Mouse (Mus musculus) stomach, postnatal 0 days (tissue): Measurements from ENCODE around the gene Lrrc55. TPM values are rescaled to one million over a fixed set of nuclear protein-coding genes. Genes with fewer than 3 reads are reported as not detected.

Experiments used
- ATAC-seq: fragments of 200-750 bp; cut with Nextera tagmentation; 2 replicates; pipeline ENCODE4 v1.8.0; 2017; ENCODE audit not compliant: low FRiP score, low TSS enrichment
- DNase-seq: peaks from one replicate; pipeline ENCODE4 v3.0.0-alpha.2; 2016; ENCODE audit warnings: low spot score
- H3K27ac ChIP-seq: fragments of 300-500 bp; sonication (generic); replicated peaks from 2 replicates; pipeline ENCODE4 v1.5.1; 2014; ENCODE audit warnings: mild to moderate bottlenecking, control low read depth
- H3K27me3 ChIP-seq: fragments of 300-500 bp; sonication (generic); 2 replicates; pipeline ENCODE4 v1.6.1; 2014; ENCODE audit warnings: low read length; ENCODE audit not compliant: control insufficient read depth, insufficient read depth
- H3K36me3 ChIP-seq: fragments of 300-500 bp; sonication (generic); 2 replicates; pipeline ENCODE4 v1.6.1; 2014; ENCODE audit warnings: low read length, mixed read lengths; ENCODE audit not compliant: control insufficient read depth, insufficient read depth
- H3K4me1 ChIP-seq: fragments of 300-500 bp; sonication (generic); replicated peaks from 2 replicates; pipeline ENCODE4 v1.6.1; 2014; ENCODE audit warnings: antibody characterized with exemption; ENCODE audit not compliant: control insufficient read depth, insufficient read depth
- H3K4me2 ChIP-seq: fragments of 300-500 bp; sonication (generic); replicated peaks from 2 replicates; pipeline ENCODE4 v1.6.1; 2014; ENCODE audit warnings: low read depth, mild to moderate bottlenecking, control low read depth, moderate library complexity
- H3K4me3 ChIP-seq: fragments of 300-500 bp; sonication (generic); 2 replicates; pipeline ENCODE4 v1.5.1; 2014; ENCODE audit warnings: low read depth, low read length, control low read depth
- H3K9ac ChIP-seq: fragments of 300-500 bp; sonication (generic); 2 replicates; pipeline ENCODE4 v1.6.1; 2014; ENCODE audit warnings: mild to moderate bottlenecking, low read length, control low read depth, mixed read lengths
- H3K9me3 ChIP-seq: fragments of 300-500 bp; sonication (generic); 2 replicates; pipeline ENCODE4 v1.6.1; 2016; ENCODE audit warnings: low read length; ENCODE audit not compliant: control insufficient read depth
- CTCF ChIP-seq: IDR thresholded peaks from 2 replicates; pipeline ENCODE4 v1.5.1; 2016; ENCODE audit warnings: antibody characterized with exemption, low read depth, mild to moderate bottlenecking, moderate library complexity
- EP300 ChIP-seq: optimal IDR thresholded peaks from 2 replicates; pipeline ENCODE3; 2016; ENCODE audit warnings: antibody characterized with exemption
- WGBS: fragments of 180-500 bp; shearing (Covaris S2); extraction: QIAGEN DNeasy Blood & Tissue Kit; methylation state at CpG from one replicate; pipeline ENCODE4 v1.1.7; 2014; 5-methylcytosine and 5-hydroxymethylcytosine counted together
- polyA plus RNA-seq: library from polyadenylated mRNA; unstranded; fragments of >200 nt; fragmentation: Nextera tagmentation; extraction: Ambion mirVana; gene quantifications from 2 replicates; pipeline ENCODE4 v1.2.1, GENCODE M21; 2015

Gene Lrrc55
- polyA plus RNA-seq, 1 experiment from 2014 or later = 1.1 TPM

DNA sequence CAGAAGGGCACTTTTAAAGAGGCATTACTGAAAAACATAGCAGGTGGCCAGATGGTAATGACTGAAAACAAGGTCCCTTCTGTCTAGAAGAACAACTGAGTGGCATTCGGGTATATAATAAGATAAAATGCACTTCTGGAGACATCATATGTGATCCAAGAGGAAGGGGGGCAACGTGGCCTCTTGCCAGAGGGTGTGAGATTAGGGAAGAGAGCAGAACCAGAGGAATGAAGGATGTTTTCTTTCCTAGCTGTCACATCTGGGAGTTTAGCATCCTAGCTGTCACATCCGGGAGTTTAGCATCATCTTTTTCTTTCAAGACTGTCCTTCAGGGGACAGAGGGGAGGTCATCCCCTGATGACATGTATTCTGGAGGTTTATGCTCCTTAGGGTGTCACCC is 32.6 kb upstream of the Lrrc55 start:
- ATAC-seq = no peak
- H3K9me3 ChIP-seq = no peaks in the 10 kb centered on the region
- H3K4me1 ChIP-seq = no peaks in the 10 kb centered on the region
- no peak overlapping the region for H3K4me3 ChIP-seq
- DNase-seq = no peak
- WGBS = 51% methylated on average over 3 of the region's 3 CpGs
- no peak overlapping the region for H3K27ac ChIP-seq
- H3K4me2 ChIP-seq = no peak overlapping the region
- no peaks in the 10 kb centered on the region for H3K36me3 ChIP-seq
- TF ChIP-seq EP300 = no peak
- TF ChIP-seq CTCF = no peak
- H3K27me3 ChIP-seq = no peaks in the 10 kb centered on the region
- no peak overlapping the region for H3K9ac ChIP-seq

DNA sequence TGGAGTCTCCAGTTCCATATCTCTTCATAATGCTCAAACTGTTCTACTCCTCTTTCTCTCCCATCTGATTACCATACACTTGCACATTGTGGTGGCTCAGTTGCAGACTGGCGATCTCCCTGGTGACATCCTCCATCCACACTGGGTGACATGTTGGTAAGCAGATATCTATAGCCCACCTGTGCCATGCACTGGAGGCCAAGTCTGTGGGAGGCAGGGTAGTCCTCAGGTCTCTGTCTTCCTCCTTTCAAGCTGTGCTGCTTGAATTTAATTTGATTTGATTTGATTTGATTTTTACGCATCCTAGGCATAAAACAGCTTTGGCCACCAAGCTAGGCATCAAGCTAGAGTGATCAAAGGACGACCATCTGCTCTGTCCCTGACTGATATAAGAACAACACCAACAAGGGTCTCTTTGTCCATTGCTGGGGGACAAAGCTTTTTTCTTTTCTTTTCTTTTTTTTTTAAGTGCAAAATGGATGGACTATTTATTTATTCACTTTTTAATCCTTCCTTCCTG is 30.9 kb upstream of the Lrrc55 start:
- H3K27me3 ChIP-seq = no peaks in the 10 kb centered on the region
- no peak overlapping the region for H3K4me2 ChIP-seq
- H3K9me3 ChIP-seq = no peaks in the 10 kb centered on the region
- H3K4me3 ChIP-seq = no peak overlapping the region
- no peaks in the 10 kb centered on the region for H3K36me3 ChIP-seq
- no peak for ATAC-seq
- no peak for DNase-seq
- H3K4me1 ChIP-seq = no peaks in the 10 kb centered on the region
- H3K9ac ChIP-seq = no peak overlapping the region
- 84% methylated on average over 3 of the region's 3 CpGs for WGBS
- TF ChIP-seq CTCF = no peak
- TF ChIP-seq EP300 = no peak
- no peak overlapping the region for H3K27ac ChIP-seq

DNA sequence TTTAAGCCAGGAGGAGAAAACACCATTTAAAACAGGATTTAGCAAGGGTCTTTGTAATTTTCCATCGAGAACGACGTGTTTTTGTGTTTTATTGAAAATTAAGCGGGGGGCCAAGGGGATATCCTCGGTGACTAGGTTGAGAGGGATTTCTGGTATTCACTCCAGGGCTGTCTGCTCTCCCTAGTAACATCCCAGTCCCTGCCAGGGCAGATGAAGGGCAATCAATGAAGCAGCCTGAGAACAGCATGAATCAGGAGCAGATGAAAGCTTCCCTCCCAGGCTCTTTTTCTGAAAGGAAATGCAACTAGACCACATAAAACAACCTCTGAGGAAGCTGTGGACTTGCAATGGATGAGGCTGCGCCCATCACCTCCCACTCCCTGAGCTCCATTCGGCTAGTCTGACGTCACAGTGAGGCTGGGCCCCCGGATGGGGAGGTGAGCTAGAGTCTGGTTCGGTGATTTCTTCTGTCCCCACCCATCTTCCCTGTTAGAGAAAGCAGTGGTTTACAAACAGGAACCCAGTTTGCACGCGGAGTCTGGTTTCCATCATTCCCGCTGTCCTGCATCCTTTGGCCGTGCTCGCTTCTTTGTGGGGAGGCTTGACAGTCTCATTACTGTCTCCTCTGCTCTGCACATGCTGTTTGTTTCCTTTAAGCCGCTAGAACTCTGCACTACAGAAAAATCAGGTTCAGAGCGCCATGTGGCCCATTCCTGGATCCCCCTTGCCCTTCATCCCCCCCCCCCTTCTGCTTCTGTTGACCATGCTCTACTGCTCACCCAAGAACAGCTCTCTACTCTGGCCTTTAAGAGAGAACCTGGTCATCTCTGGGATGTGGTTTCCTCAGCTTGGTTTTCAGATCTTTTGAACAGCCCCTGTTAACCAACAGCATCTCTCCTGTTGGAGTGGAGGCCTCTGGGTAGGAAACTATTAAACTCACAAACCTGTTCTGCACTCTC is 27.5 kb upstream of the Lrrc55 start:
- H3K9me3 ChIP-seq = no peaks in the 10 kb centered on the region
- H3K4me1 ChIP-seq = no peaks in the 10 kb centered on the region
- H3K27me3 ChIP-seq = no peaks in the 10 kb centered on the region
- no peak overlapping the region for H3K4me2 ChIP-seq
- H3K27ac ChIP-seq = no peak overlapping the region
- no peak overlapping the region for H3K9ac ChIP-seq
- no peaks in the 10 kb centered on the region for H3K36me3 ChIP-seq
- DNase-seq (peak; percentile 18), ATAC-seq (no peak)
- 45% methylated on average over 17 of the region's 17 CpGs for WGBS
- TF ChIP-seq CTCF (no peak), EP300 (no peak)
- no peak overlapping the region for H3K4me3 ChIP-seq

DNA sequence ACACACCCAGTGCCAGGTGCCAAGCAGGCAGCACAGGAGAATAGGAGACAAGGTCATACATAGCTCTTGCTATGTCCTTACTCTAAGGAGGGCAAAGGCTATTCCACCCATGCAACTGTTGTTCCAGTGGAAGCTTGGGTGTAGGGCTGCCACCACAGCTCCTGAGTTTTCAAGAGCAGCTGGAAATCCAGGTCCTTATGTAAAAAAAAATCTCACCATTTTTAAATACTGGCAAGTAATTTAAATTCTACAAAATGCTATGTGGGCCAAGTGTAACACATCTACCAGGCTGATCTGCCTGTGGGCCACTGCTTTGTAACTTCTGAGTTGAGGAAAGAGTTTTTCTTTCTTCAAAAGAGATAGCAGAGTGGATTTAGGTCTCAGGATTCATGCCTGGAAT is 19.6 kb upstream of the Lrrc55 start:
- DNase-seq (no peak), ATAC-seq (no peak)
- Histone ChIP-seq H3K4me1 (no peaks in the 10 kb centered on the region), H3K9ac (no peak overlapping the region), H3K9me3 (no peaks in the 10 kb centered on the region), H3K27ac (no peak overlapping the region), H3K36me3 (no peaks in the 10 kb centered on the region), H3K4me3 (no peak overlapping the region), H3K27me3 (no peaks in the 10 kb centered on the region), H3K4me2 (no peak overlapping the region)
- TF ChIP-seq EP300 (no peak), CTCF (no peak)

DNA sequence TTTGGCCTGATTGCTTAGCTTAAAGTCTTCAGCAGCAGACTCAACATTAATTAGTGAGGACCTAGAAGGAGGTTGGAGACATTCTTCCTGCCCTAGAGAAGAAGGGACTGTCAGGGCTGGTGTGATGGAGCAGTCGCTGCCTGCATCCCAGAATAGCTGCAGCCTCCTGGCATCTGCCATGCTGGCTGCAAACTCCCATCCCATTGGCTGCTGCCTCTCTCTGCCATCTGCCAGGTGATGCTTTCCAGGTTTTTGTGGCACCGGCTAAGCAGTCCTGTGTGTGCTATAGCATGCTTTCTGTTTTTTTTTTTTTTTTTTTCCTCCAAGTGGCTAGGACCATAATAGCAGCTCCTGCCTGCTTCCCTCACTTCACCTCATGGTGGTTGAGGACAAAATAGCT is 16.7 kb upstream of the Lrrc55 start:
- 74% methylated on average over 2 of the region's 2 CpGs for WGBS
- TF ChIP-seq CTCF (no peak), EP300 (no peak)
- Histone ChIP-seq H3K4me2 (no peak overlapping the region), H3K4me3 (no peak overlapping the region), H3K9ac (no peak overlapping the region), H3K27me3 (no peaks in the 10 kb centered on the region), H3K27ac (no peak overlapping the region), H3K9me3 (no peaks in the 10 kb centered on the region), H3K4me1 (no peaks in the 10 kb centered on the region), H3K36me3 (no peaks in the 10 kb centered on the region)
- no peak for ATAC-seq
- DNase-seq = no peak

DNA sequence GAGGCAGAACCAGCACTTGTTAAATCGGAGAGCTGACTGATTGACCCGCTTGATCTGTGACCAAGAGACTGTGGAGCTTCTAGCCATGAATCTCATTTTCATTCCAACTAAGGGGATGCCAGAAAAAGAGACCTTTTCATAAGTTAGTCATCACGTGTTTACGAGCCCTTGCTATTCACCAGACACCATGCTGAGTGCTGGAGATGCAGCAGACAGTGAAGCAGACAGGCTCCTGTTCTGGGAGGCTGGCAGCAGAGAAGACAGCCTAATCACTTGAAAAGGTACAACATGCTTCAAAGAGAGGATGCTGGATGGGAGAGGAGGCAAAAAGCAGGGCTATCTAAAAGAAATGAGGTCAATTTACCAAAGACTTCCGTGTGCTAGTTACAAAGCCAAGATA is 12.3 kb upstream of the Lrrc55 start:
- 76% methylated on average over 5 of the region's 5 CpGs for WGBS
- DNase-seq (no peak), ATAC-seq (no peak)
- no peak for TF ChIP-seq CTCF
- TF ChIP-seq EP300 = no peak
- H3K27ac ChIP-seq = no peak overlapping the region
- H3K9me3 ChIP-seq = no peaks in the 10 kb centered on the region
- H3K4me1 ChIP-seq = no peaks in the 10 kb centered on the region
- H3K4me2 ChIP-seq = no peak overlapping the region
- H3K4me3 ChIP-seq = no peak overlapping the region
- H3K27me3 ChIP-seq = no peaks in the 10 kb centered on the region
- H3K36me3 ChIP-seq = no peaks in the 10 kb centered on the region
- no peak overlapping the region for H3K9ac ChIP-seq
